Mouse (Mus musculus) CH12.LX (cell line): ENCODE measurements around the gene Ppp1r27.

Experiments used
- CTCF ChIP-seq, 2 experiments: IDR thresholded peaks in 1 of 2; conservative IDR thresholded peaks in 1 of 2; 2 replicates each; pipeline ENCODE4 v1.5.1; 2011 to 2012; ENCODE audit warnings: low read depth in 2 of 2, low read length in 2 of 2, improper control_type of control experiment in 1 of 2, inconsistent platforms in 1 of 2, mild to moderate bottlenecking in 1 of 2, moderate library complexity in 1 of 2
- MAFK ChIP-seq: IDR thresholded peaks from 2 replicates; pipeline ENCODE4 v1.6.1; 2011; ENCODE audit warnings: low read length, improper control_type of control experiment; ENCODE audit not compliant: insufficient replicate concordance
- MAX ChIP-seq: IDR thresholded peaks from 2 replicates; pipeline ENCODE4 v1.6.1; 2011; ENCODE audit warnings: low read length, improper control_type of control experiment
- POLR2A ChIP-seq: IDR thresholded peaks from 2 replicates; pipeline ENCODE4 v1.6.1; 2011; ENCODE audit warnings: low read depth, mild to moderate bottlenecking, improper control_type of control experiment, low read length
- RCOR1 ChIP-seq: conservative IDR thresholded peaks from 2 replicates; pipeline ENCODE4 v1.6.1; 2012; ENCODE audit warnings: low read depth, mild to moderate bottlenecking, inconsistent platforms, low read length, improper control_type of control experiment
- SIN3A ChIP-seq: IDR thresholded peaks from 2 replicates; pipeline ENCODE4 v1.6.1; 2012; ENCODE audit warnings: low read length, improper control_type of control experiment, inconsistent platforms
- TCF12 ChIP-seq: IDR thresholded peaks from 2 replicates; pipeline ENCODE4 v1.6.1; 2014; ENCODE audit warnings: low read depth, mild to moderate bottlenecking, inconsistent platforms, low read length, improper control_type of control experiment
- UBTF ChIP-seq: IDR thresholded peaks from 2 replicates; pipeline ENCODE4 v1.6.1; 2012; ENCODE audit warnings: low read depth, mild to moderate bottlenecking, inconsistent platforms, low read length, improper control_type of control experiment, moderate library complexity
- USF1 ChIP-seq: IDR thresholded peaks from 2 replicates; pipeline ENCODE4 v1.6.1; 2014; ENCODE audit warnings: low read depth, mild to moderate bottlenecking, inconsistent platforms, low read length, improper control_type of control experiment

- TF ChIP-seq RCOR1 (0 out of 2 replicates have a peak, but pooled peaks have one; percentile 70), USF1 (peak; percentile 72), POLR2A (peak; percentile 84), UBTF (no peak), TCF12 (peak; percentile 96), CTCF (conservative IDR thresholded peaks at IDR 0.05 in 1 of 2, IDR thresholded peaks at IDR 0.05 in 1 of 2; ENCODE audit: low read depth in 2 of 2, low read length in 2 of 2) (peak in 1 of 2 experiments; percentile 54; a peak in 2 of 4 replicates), MAFK (no peak), MAX (peak; percentile 97), SIN3A (peak; percentile 84)
Measured at GRCm38 (mm10) chr11:120581490-120582267, 30.7 kb upstream of the Ppp1r27 start, which contains the start of gene Arhgdia.
